Mouse (Mus musculus) A20 (cell line): Measurements from ENCODE around the gene Cysltr1.
A peak's percentile ranks its signal among the peaks of the same experiment; 100 is the strongest.

Experiments used
- DNase-seq: peaks from one replicate; pipeline ENCODE4 v3.0.0-alpha.2; 2011; ENCODE audit warnings: low read depth, low spot score

Cysltr1 gene

GRCm38 (mm10) chrX:106603386-106603785 is at the start of gene Cysltr1:
Gene Cysltr1, minus strand, starts transcription at chrX:106603679.
- no peak for DNase-seq

GRCm38 (mm10) chrX:106634799-106635541 is 31.5 kb upstream of the Cysltr1 start:
- peak; percentile 52 for DNase-seq

- DNase-seq = no peak
Observed at GRCm38 (mm10) chrX:106633543-106633942, 30.1 kb upstream of the Cysltr1 start.

- DNase-seq = no peak
Observed at GRCm38 (mm10) chrX:106628514-106628913, 25.0 kb upstream of the Cysltr1 start.

GRCm38 (mm10) chrX:106623667-106624066 is 20.2 kb upstream of the Cysltr1 start:
- peak; percentile 27 for DNase-seq

- no peak for DNase-seq
Observed at GRCm38 (mm10) chrX:106622512-106622911, 19.0 kb upstream of the Cysltr1 start.

GRCm38 (mm10) chrX:106602574-106603258 is 763 bp downstream of the Cysltr1 start:
- no peak for DNase-seq

- peak; percentile 36 for DNase-seq
Observed at GRCm38 (mm10) chrX:106595904-106596303, 7.6 kb downstream of the Cysltr1 start.

- DNase-seq = no peak
Observed at GRCm38 (mm10) chrX:106593914-106594313, 9.6 kb downstream of the Cysltr1 start.

GRCm38 (mm10) chrX:106582886-106583285 is 20.6 kb downstream of the Cysltr1 start, which contains the start of gene Gm5127:
Gene Gm5127, plus strand, starts transcription at chrX:106583186.
- DNase-seq = no peak

- DNase-seq = no peak
Observed at GRCm38 (mm10) chrX:106582197-106582596, 21.3 kb downstream of the Cysltr1 start.

GRCm38 (mm10) chrX:106580410-106580809 is 23.1 kb downstream of the Cysltr1 start:
- DNase-seq = no peak

GRCm38 (mm10) chrX:106578966-106579365 is 24.5 kb downstream of the Cysltr1 start:
- no peak for DNase-seq

- DNase-seq = no peak
Observed at GRCm38 (mm10) chrX:106555457-106555856, 48.0 kb downstream of the Cysltr1 start.

GRCm38 (mm10) chrX:106536359-106536758 is 67.1 kb downstream of the Cysltr1 start:
- peak; percentile 5 for DNase-seq
